Mouse (Mus musculus): Measurements from ENCODE around the gene Gtf2ird1.
"Not testable (repeated sequence)": the region's sequence is repeated elsewhere in the genome, so short reads cannot be mapped to it uniquely, and the experiment has no call there.

The Gtf2ird1 gene

GRCm38 (mm10) chr5:134456503-134456962, at the start of gene Gtf2ird1:
Gtf2ird1 (minus strand) TSS chr5:134456716.
- DNase-seq (ENCODE audit: low read depth, low spot score): peak; percentile 73

- DNase-seq (ENCODE audit: low read depth, low spot score): no peak
Measured at GRCm38 (mm10) chr5:134505810-134506292, 49.3 kb upstream of the Gtf2ird1 start.

GRCm38 (mm10) chr5:134502591-134502990, 46.1 kb upstream of the Gtf2ird1 start:
- DNase-seq (ENCODE audit: low read depth, low spot score): no peak

- peak; percentile 46 for DNase-seq (ENCODE audit: low read depth, low spot score)
Measured at GRCm38 (mm10) chr5:134501453-134501852, 44.9 kb upstream of the Gtf2ird1 start.

GRCm38 (mm10) chr5:134500681-134501080, 44.2 kb upstream of the Gtf2ird1 start:
- DNase-seq (ENCODE audit: low read depth, low spot score): no peak

- DNase-seq (ENCODE audit: low read depth, low spot score): peak; percentile 77
Measured at GRCm38 (mm10) chr5:134500062-134500461, 43.5 kb upstream of the Gtf2ird1 start.

- DNase-seq (ENCODE audit: low read depth, low spot score): no peak
Measured at GRCm38 (mm10) chr5:134497026-134497425, 40.5 kb upstream of the Gtf2ird1 start.

GRCm38 (mm10) chr5:134495796-134496195, 39.3 kb upstream of the Gtf2ird1 start:
- no peak for DNase-seq (ENCODE audit: low read depth, low spot score)

GRCm38 (mm10) chr5:134494142-134494541, 37.6 kb upstream of the Gtf2ird1 start:
- DNase-seq (ENCODE audit: low read depth, low spot score): peak; percentile 90

- DNase-seq (ENCODE audit: low read depth, low spot score): no peak
Measured at GRCm38 (mm10) chr5:134492956-134493355, 36.4 kb upstream of the Gtf2ird1 start.

GRCm38 (mm10) chr5:134491712-134492417, 35.3 kb upstream of the Gtf2ird1 start:
- DNase-seq (ENCODE audit: low read depth, low spot score): peak; percentile 94

- no peak for DNase-seq (ENCODE audit: low read depth, low spot score)
Measured at GRCm38 (mm10) chr5:134491206-134491605, 34.7 kb upstream of the Gtf2ird1 start.

GRCm38 (mm10) chr5:134490465-134490864, 33.9 kb upstream of the Gtf2ird1 start:
- peak; percentile 53 for DNase-seq (ENCODE audit: low read depth, low spot score)

- DNase-seq (ENCODE audit: low read depth, low spot score): peak; percentile 93
Measured at GRCm38 (mm10) chr5:134489583-134489982, 33.1 kb upstream of the Gtf2ird1 start.

GRCm38 (mm10) chr5:134488596-134488995, 32.1 kb upstream of the Gtf2ird1 start:
- DNase-seq (ENCODE audit: low read depth, low spot score): no peak

- DNase-seq (ENCODE audit: low read depth, low spot score): no peak
Measured at GRCm38 (mm10) chr5:134488042-134488441, 31.5 kb upstream of the Gtf2ird1 start.

- DNase-seq (ENCODE audit: low read depth, low spot score): peak; percentile 88
Measured at GRCm38 (mm10) chr5:134485900-134486665, 29.6 kb upstream of the Gtf2ird1 start.

GRCm38 (mm10) chr5:134485183-134485730, 28.7 kb upstream of the Gtf2ird1 start:
- peak; percentile 41 for DNase-seq (ENCODE audit: low read depth, low spot score)

- no peak for DNase-seq (ENCODE audit: low read depth, low spot score)
Measured at GRCm38 (mm10) chr5:134483291-134483690, 26.8 kb upstream of the Gtf2ird1 start.

GRCm38 (mm10) chr5:134482331-134482730, 25.8 kb upstream of the Gtf2ird1 start:
- no peak for DNase-seq (ENCODE audit: low read depth, low spot score)

GRCm38 (mm10) chr5:134478886-134479285, 22.4 kb upstream of the Gtf2ird1 start:
- DNase-seq (ENCODE audit: low read depth, low spot score): peak; percentile 69

GRCm38 (mm10) chr5:134475686-134476085, 19.2 kb upstream of the Gtf2ird1 start:
- DNase-seq (ENCODE audit: low read depth, low spot score): not testable (repeated sequence)

Measured in ES-CJ7 (cell line).